Mouse (Mus musculus) cortical plate, adult 2 months (tissue): ENCODE data around the gene Entpd1. TPM values are rescaled to one million over a fixed set of nuclear protein-coding genes. Genes with fewer than 3 reads are reported as not detected.

ENCODE experiments used
- H3K27ac ChIP-seq: fragments of 200-500 bp; 2 replicates; pipeline ENCODE4 v1.5.1; 2012; ENCODE audit warnings: low read length, control low read depth, inconsistent platforms; ENCODE audit not compliant: insufficient read depth
- H3K4me1 ChIP-seq: fragments of 200-500 bp; 2 replicates; pipeline ENCODE4 v1.6.1; 2011; ENCODE audit warnings: low read length; ENCODE audit not compliant: control insufficient read depth, insufficient read depth
- H3K4me3 ChIP-seq: fragments of 200-500 bp; 2 replicates; pipeline ENCODE4 v1.5.1; 2011; ENCODE audit warnings: mild to moderate bottlenecking, low read length, control low read depth; ENCODE audit not compliant: insufficient read depth
- CTCF ChIP-seq: fragments of 200-500 bp; IDR thresholded peaks from 2 replicates; pipeline ENCODE4 v1.5.1; 2011; ENCODE audit warnings: mild to moderate bottlenecking, control low read depth, low read length; ENCODE audit not compliant: insufficient read depth; ENCODE audit errors: extremely low read depth
- POLR2A ChIP-seq: fragments of 200-500 bp; IDR thresholded peaks from 2 replicates; pipeline ENCODE4 v1.6.1; 2011; ENCODE audit warnings: mild to moderate bottlenecking, low read length, control low read depth; ENCODE audit not compliant: insufficient read depth; ENCODE audit errors: extremely low read depth
- polyA plus RNA-seq: library from polyadenylated mRNA; depleted of rRNA; stranded (reverse); fragments of >200 nt; gene quantifications from 2 replicates; pipeline ENCODE4 v1.2.3, GENCODE M21; 2012

Entpd1 gene
- polyA plus RNA-seq, 1 experiment: 13.7 TPM

- TF ChIP-seq CTCF (no peak), POLR2A (no peak)
- H3K4me3 ChIP-seq: no peak overlapping the region
- no peak overlapping the region for H3K27ac ChIP-seq
- peaks cover 5% of the 10 kb centered on the region; the same call in 1 of the 2 replicates for H3K4me1 ChIP-seq
Measured at GRCm38 (mm10) chr19:40714700-40715099, 102.5 kb downstream of the Entpd1 start.

- H3K4me1 ChIP-seq: peaks cover 8% of the 10 kb centered on the region
- no peak overlapping the region for H3K4me3 ChIP-seq
- TF ChIP-seq POLR2A: no peak
- no peak for TF ChIP-seq CTCF
- H3K27ac ChIP-seq: no peak overlapping the region
Measured at GRCm38 (mm10) chr19:40716981-40717380, 104.8 kb downstream of the Entpd1 start.

GRCm38 (mm10) chr19:40719439-40720105 lies 107.4 kb downstream of the Entpd1 start:
- peaks cover 5% of the 10 kb centered on the region for H3K4me1 ChIP-seq
- no peak overlapping the region for H3K4me3 ChIP-seq
- TF ChIP-seq CTCF (no peak), POLR2A (no peak)
- H3K27ac ChIP-seq: no peak overlapping the region

- no peak overlapping the region for H3K27ac ChIP-seq
- H3K4me1 ChIP-seq: peaks cover 5% of the 10 kb centered on the region
- TF ChIP-seq CTCF (no peak), POLR2A (no peak)
- no peak overlapping the region for H3K4me3 ChIP-seq
Measured at GRCm38 (mm10) chr19:40720381-40720780, 108.2 kb downstream of the Entpd1 start.

GRCm38 (mm10) chr19:40722137-40723038 lies 110.2 kb downstream of the Entpd1 start:
- Histone ChIP-seq H3K4me1 (peaks cover 5% of the 10 kb centered on the region), H3K4me3 (no peak overlapping the region), H3K27ac (no peak overlapping the region)
- peak; percentile 68 for TF ChIP-seq CTCF
- no peak for TF ChIP-seq POLR2A

- TF ChIP-seq CTCF: no peak
- no peak for TF ChIP-seq POLR2A
- no peak overlapping the region for H3K4me3 ChIP-seq
- no peak overlapping the region for H3K27ac ChIP-seq
- H3K4me1 ChIP-seq: peaks cover 5% of the 10 kb centered on the region
Measured at GRCm38 (mm10) chr19:40723516-40723915, 111.3 kb downstream of the Entpd1 start.

- no peak for TF ChIP-seq CTCF
- TF ChIP-seq POLR2A: no peak
- Histone ChIP-seq H3K4me1 (no peaks in the 10 kb centered on the region), H3K27ac (no peak overlapping the region), H3K4me3 (no peak overlapping the region)
Measured at GRCm38 (mm10) chr19:40726148-40726547, 114.0 kb downstream of the Entpd1 start.

GRCm38 (mm10) chr19:40726614-40727013 lies 114.4 kb downstream of the Entpd1 start:
- Histone ChIP-seq H3K27ac (no peak overlapping the region), H3K4me1 (no peaks in the 10 kb centered on the region), H3K4me3 (no peak overlapping the region)
- TF ChIP-seq POLR2A: no peak
- TF ChIP-seq CTCF: no peak

- Histone ChIP-seq H3K4me3 (no peak overlapping the region), H3K4me1 (no peaks in the 10 kb centered on the region), H3K27ac (no peak overlapping the region)
- TF ChIP-seq POLR2A (no peak), CTCF (no peak)
Measured at GRCm38 (mm10) chr19:40728213-40728612, 116.0 kb downstream of the Entpd1 start.
